Mouse (Mus musculus) forebrain, embryonic 10.5 days (tissue): ENCODE measurements around the gene Gm28635. TPM values are rescaled to one million over a fixed set of nuclear protein-coding genes. Genes with fewer than 3 reads are reported as not detected.

Experiments
- DNase-seq: peaks from one replicate; pipeline ENCODE4 v3.0.0-alpha.2; 2017; ENCODE audit warnings: low spot score; ENCODE audit errors: extremely low spot score
- H3K27ac ChIP-seq: fragments of 300-500 bp; sonication (generic); 2 replicates; pipeline ENCODE4 v1.5.1; 2016; ENCODE audit warnings: mild to moderate bottlenecking
- H3K27me3 ChIP-seq: fragments of 300-500 bp; sonication (generic); 2 replicates; pipeline ENCODE4 v1.6.1; 2016; ENCODE audit warnings: mild to moderate bottlenecking; ENCODE audit not compliant: poor library complexity, severe bottlenecking
- H3K36me3 ChIP-seq: fragments of 300-500 bp; sonication (generic); replicated peaks from 2 replicates; pipeline ENCODE4 v1.6.1; 2016; ENCODE audit warnings: mild to moderate bottlenecking, moderate library complexity
- H3K4me1 ChIP-seq: fragments of 300-500 bp; sonication (generic); 2 replicates; pipeline ENCODE4 v1.6.1; 2016
- H3K4me3 ChIP-seq: fragments of 300-500 bp; sonication (generic); 2 replicates; pipeline ENCODE4 v1.5.1; 2016; ENCODE audit warnings: mild to moderate bottlenecking, moderate library complexity
- H3K9me3 ChIP-seq: fragments of 300-500 bp; sonication (generic); 2 replicates; pipeline ENCODE4 v1.6.1; 2016; ENCODE audit warnings: mild to moderate bottlenecking, moderate library complexity
- WGBS: fragments of 180-500 bp; shearing (Covaris S2); methylation state at CpG from one replicate; pipeline ENCODE4 v1.1.7; 2016; 5-methylcytosine and 5-hydroxymethylcytosine counted together
- polyA plus RNA-seq: library from polyadenylated mRNA; unstranded; fragments of >200 nt; fragmentation: Nextera tagmentation; extraction: Ambion mirVana; gene quantifications from 2 replicates; pipeline ENCODE4 v1.2.1, GENCODE M21; 2016

Gm28635 gene
- not detected in 2 replicates for polyA plus RNA-seq

- peaks cover 64% of the 10 kb centered on the region for H3K36me3 ChIP-seq
- WGBS = under 1% methylated on average over 44 of the region's 44 CpGs
- peak within 1 kb of the TSS; percentile 86 for H3K27ac ChIP-seq
- peaks cover 24% of the 10 kb centered on the region for H3K4me1 ChIP-seq
- no peaks in the 10 kb centered on the region for H3K27me3 ChIP-seq
- DNase-seq = peak; percentile 93
- H3K9me3 ChIP-seq = no peaks in the 10 kb centered on the region
- peak within 1 kb of the TSS; percentile 75 for H3K4me3 ChIP-seq
These were observed at the start of gene Gm28635, which contains the start of gene Med19 for GRCm38 (mm10) chr2:84677968-84678880. Gene Gm28635 (minus strand): TSS chr2:84678041. Gene Med19 (plus strand): TSS chr2:84678402.

DNA sequence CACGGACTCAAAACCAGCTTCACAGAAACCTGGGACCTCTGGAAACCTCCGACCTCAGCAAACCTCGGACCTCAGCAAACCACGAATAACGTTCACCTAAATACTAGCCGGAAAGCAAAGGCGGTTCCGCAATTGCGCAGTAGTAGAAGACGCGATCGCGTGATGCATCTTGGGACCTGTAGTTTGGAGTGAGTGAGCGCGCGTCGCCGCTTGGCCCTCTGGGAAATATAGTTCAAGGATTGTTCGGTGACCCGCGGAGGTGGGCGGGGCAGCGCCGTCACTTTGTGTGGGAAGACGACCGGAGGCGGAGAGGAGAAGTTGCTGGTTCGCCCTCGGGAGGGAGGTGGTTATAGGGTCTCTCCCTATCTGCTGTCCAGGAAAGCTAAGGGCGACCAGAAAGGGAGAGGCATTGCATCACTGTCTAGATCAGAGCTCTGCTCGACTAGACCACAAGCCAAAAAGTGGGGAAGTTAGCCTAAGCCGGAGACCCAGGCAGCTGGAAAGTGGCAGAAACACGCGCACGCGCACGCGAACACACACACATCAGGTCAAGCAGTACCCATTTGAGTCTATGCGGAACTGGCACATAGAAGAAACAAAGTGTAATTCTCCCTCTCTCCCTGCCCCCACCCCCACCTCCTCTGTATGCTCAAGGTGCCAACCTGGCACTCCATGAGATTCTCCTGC, 49.5 kb upstream of the Gm28635 start, which contains the start of gene Clp1:
Gene Clp1, minus strand, starts transcription at position 179 of the 687 bp plus-strand sequence.
- peaks cover 28% of the 10 kb centered on the region for H3K4me1 ChIP-seq
- no peaks in the 10 kb centered on the region for H3K9me3 ChIP-seq
- peak within 1 kb of the TSS; percentile 66 for H3K4me3 ChIP-seq
- peak within 1 kb of the TSS; percentile 87 for H3K27ac ChIP-seq
- peaks cover 34% of the 10 kb centered on the region for H3K36me3 ChIP-seq
- DNase-seq = peak; percentile 98
- under 1% methylated on average over 39 of the region's 39 CpGs for WGBS
- H3K27me3 ChIP-seq = no peaks in the 10 kb centered on the region

- Histone ChIP-seq H3K27me3 (no peaks in the 10 kb centered on the region), H3K4me3 (peak overlapping the region; percentile 66), H3K27ac (peak overlapping the region; percentile 87), H3K9me3 (no peaks in the 10 kb centered on the region), H3K36me3 (peaks cover 40% of the 10 kb centered on the region), H3K4me1 (peaks cover 28% of the 10 kb centered on the region)
- DNase-seq = no peak
- WGBS = 5% methylated on average over 9 of the region's 9 CpGs
These were observed 48.9 kb upstream of the Gm28635 start for GRCm38 (mm10) chr2:84726716-84727115.

DNA sequence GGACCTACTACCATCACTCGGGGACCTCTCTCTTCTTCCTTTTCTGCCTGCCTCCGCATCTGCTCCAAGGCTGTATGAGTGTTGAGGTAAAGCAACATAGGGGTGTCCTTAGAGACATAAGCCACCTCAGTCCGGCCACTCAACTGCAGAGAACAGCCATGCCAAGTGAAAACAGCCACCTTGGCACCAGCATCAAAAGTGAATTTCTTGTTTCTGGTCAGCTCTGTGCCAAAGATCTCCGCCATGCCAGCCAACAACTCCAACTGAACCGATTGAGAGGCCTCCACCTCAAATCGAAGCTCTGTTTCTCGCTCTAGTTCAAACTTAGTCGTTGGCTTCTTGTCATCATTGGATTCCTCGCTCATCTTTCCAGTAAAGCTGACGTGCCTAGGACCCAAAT, 47.9 kb upstream of the Gm28635 start:
- no peak for DNase-seq
- H3K27ac ChIP-seq = no peak overlapping the region
- H3K4me1 ChIP-seq = peaks cover 28% of the 10 kb centered on the region
- H3K9me3 ChIP-seq = no peaks in the 10 kb centered on the region
- no peaks in the 10 kb centered on the region for H3K27me3 ChIP-seq
- H3K4me3 ChIP-seq = peak overlapping the region; percentile 66
- H3K36me3 ChIP-seq = peaks cover 45% of the 10 kb centered on the region
- WGBS = 95% methylated on average over 10 of the region's 10 CpGs

GRCm38 (mm10) chr2:84723856-84724255, 46.0 kb upstream of the Gm28635 start:
- no peak for DNase-seq
- Histone ChIP-seq H3K4me1 (peaks cover 28% of the 10 kb centered on the region), H3K27me3 (no peaks in the 10 kb centered on the region), H3K9me3 (no peaks in the 10 kb centered on the region), H3K36me3 (peaks cover 45% of the 10 kb centered on the region), H3K27ac (no peak overlapping the region), H3K4me3 (no peak overlapping the region)
- WGBS = 96% methylated on average over 14 of the region's 14 CpGs

- Histone ChIP-seq H3K4me3 (no peak overlapping the region), H3K9me3 (no peaks in the 10 kb centered on the region), H3K27ac (no peak overlapping the region), H3K27me3 (no peaks in the 10 kb centered on the region), H3K4me1 (peaks cover 25% of the 10 kb centered on the region), H3K36me3 (peaks cover 45% of the 10 kb centered on the region)
- 85% methylated on average over 3 of the region's 3 CpGs for WGBS
- no peak for DNase-seq
These were observed 43.3 kb upstream of the Gm28635 start for GRCm38 (mm10) chr2:84721182-84721581.

GRCm38 (mm10) chr2:84720718-84721117, 42.9 kb upstream of the Gm28635 start:
- H3K9me3 ChIP-seq = no peaks in the 10 kb centered on the region
- WGBS = 93% methylated on average over 2 of the region's 2 CpGs
- no peak overlapping the region for H3K27ac ChIP-seq
- H3K36me3 ChIP-seq = peaks cover 42% of the 10 kb centered on the region
- H3K4me1 ChIP-seq = peaks cover 22% of the 10 kb centered on the region
- H3K4me3 ChIP-seq = no peak overlapping the region
- DNase-seq = no peak
- no peaks in the 10 kb centered on the region for H3K27me3 ChIP-seq

DNA sequence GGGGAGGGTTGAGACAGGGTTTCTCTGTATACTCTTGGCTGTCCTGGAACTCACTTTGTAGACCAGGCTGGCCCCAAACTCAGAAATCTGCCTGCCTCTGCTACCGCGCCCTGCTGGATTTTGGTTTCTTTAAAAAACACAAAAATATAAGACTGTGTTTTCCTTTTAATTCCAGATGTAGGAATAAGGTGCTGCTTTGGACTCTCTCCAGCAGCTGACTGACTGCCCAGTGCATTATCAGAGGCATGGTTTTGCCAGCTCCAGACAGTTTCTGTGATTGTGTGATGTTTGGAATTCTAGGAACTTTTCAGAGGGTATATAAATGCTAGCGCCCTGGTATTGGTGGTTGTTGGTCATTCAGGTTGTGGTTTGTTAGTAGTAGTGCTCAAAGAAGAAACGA, 39.5 kb upstream of the Gm28635 start:
- Histone ChIP-seq H3K36me3 (peaks cover 11% of the 10 kb centered on the region), H3K27ac (no peak overlapping the region), H3K4me3 (no peak overlapping the region), H3K27me3 (no peaks in the 10 kb centered on the region), H3K9me3 (no peaks in the 10 kb centered on the region), H3K4me1 (peaks cover 31% of the 10 kb centered on the region)
- 93% methylated on average over 4 of the region's 4 CpGs for WGBS
- no peak for DNase-seq

DNA sequence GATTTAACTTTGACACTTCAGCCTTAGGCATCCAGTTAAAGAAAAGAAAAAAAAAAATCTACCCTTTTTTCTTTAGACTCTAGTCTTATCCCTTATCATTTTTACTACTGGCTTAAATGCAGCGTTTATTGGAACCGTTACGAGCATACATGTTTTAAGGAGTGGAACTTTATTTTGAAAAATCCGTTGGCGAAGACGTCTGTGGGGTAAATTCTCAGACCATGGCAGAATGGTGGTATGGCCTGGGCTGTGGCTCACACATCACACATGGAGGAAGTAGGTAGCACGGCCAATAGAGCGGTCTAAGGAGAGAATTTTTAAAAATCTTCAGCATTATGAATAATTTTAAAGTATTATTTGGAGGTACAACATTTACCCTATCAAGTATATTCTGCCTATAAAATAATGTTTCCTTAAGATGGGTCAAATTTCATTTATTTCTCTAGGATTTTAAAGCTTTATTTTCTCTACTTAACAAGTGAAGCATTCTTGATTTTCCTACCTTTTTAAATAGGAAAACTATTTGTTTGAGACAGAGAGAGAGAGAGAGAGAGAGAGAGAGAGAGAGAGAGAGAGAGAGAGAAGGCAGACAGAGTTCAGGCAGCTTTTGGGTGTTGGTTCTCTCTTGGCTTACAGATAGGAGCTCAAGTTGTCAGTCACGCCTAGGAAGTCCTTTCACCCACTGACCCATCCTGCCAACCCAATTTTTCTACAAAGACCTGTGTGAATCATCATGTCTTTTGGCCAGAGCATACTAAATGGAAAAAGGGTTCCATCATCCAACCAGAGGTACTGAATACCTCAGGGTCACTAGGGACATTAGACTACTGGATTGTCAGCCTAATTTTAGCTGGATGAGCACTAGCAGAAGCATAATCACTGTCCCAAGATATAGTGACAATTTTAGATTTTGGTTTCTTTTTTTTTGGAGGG, 38.8 kb upstream of the Gm28635 start:
- 44% methylated on average over 9 of the region's 9 CpGs for WGBS
- Histone ChIP-seq H3K4me1 (peaks cover 33% of the 10 kb centered on the region), H3K27ac (peak overlapping the region; percentile 96)

DNA sequence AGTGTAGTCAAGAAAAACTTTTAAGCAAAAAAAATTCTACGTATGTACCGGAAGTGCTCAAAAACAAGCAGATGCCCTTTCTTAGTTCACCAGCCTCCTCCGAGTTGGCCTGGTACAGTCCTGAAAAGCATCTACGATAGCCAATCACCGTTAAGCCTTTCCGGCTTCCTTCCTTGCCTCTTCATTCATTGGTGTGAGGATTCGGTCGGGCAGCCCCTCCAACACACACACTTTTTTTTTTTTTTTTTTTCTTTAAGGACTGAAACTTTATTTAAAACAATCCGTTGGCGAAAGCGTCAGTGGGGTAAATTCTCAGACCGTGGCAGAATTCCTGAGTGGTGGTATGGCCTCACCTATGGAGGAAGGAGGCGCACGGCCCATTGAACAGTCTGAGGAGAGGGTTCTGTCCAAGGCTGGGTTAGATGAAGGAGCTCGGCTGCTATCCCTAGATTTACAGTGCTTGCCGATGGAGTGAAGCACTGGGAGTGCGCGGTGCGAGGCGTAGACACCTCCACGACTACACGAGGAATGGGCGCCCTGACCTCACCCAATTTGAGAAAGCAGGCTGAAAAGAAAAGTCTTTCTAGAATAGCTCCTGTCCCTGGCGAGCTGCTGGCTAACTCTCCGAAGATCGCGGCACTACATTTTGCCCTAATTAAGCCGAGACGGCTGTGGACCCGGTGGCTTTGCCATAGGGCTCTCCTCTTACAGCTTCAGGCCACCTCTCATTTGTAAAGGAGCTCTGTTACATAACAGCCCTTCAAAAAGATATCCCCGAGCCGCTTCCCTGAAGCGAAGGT, 37.9 kb upstream of the Gm28635 start:
- Histone ChIP-seq H3K9me3 (no peaks in the 10 kb centered on the region), H3K36me3 (peaks cover 6% of the 10 kb centered on the region), H3K27me3 (no peaks in the 10 kb centered on the region), H3K27ac (peak overlapping the region; percentile 96), H3K4me1 (peaks cover 33% of the 10 kb centered on the region), H3K4me3 (peak overlapping the region; percentile 74)
- WGBS = under 1% methylated on average over 33 of the region's 33 CpGs
- DNase-seq = no peak

More for the DNA sequence above, 38.8 kb upstream of the Gm28635 start:
- no peaks in the 10 kb centered on the region for H3K27me3 ChIP-seq
- no peak for DNase-seq
- H3K36me3 ChIP-seq = peaks cover 5% of the 10 kb centered on the region
- peak overlapping the region; percentile 74 for H3K4me3 ChIP-seq
- H3K9me3 ChIP-seq = no peaks in the 10 kb centered on the region

GRCm38 (mm10) chr2:84714811-84715561, 37.1 kb upstream of the Gm28635 start, which contains the start of gene Zdhhc5:
Gene Zdhhc5 (minus strand): TSS chr2:84715180.
- H3K27me3 ChIP-seq = no peaks in the 10 kb centered on the region
- H3K27ac ChIP-seq = peak within 1 kb of the TSS; percentile 96
- H3K36me3 ChIP-seq = peaks cover 14% of the 10 kb centered on the region
- H3K4me1 ChIP-seq = peaks cover 33% of the 10 kb centered on the region
- H3K4me3 ChIP-seq = peak within 1 kb of the TSS; percentile 74
- H3K9me3 ChIP-seq = no peaks in the 10 kb centered on the region
- under 1% methylated on average over 107 of the region's 107 CpGs for WGBS
- DNase-seq = peak; percentile 99
